Mouse (Mus musculus): ENCODE results near the gene Atrn.

DNA sequence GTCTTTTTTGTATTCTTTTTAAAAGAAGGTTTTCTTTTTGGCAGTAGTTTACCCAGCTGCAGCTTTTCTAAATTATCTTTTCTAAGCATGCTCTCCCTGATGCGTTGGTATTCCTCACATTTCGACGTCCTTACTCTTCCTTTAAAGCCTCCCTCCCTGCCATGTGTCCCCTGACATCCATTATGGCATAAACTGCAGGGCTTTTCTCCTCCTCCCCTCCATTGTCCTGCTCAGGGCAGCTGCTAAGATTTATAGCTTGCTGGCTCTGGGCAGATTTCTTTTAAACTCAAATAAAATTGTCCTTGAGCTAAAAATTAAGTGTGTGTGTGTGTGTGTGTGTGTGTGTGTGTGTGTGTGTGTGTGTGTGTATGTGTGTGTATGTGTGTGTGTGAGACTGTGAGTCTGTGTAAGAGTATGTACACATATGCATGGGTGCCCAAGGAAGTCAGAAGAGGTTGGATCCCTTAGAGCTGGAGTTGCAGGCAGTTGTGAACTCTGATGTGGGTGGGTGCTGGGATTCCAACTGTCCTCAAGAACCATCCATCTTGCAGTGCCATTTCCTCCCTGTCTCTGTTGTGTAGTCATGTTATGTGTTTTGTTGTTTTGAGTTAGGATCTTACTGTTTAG is 10.3 kb downstream of the Atrn start:
- TF ChIP-seq GATA1 (IDR thresholded peaks at IDR 0.05; ENCODE audit: low read length): no peak
- no peak for TF ChIP-seq TAL1 (IDR thresholded peaks at IDR 0.05; ENCODE audit: low read length)
